Mouse (Mus musculus): ENCODE data around the gene Ap5b1. TPM values are rescaled to one million over a fixed set of nuclear protein-coding genes. Genes with fewer than 3 reads are reported as not detected.

Gene Ap5b1
- total RNA-seq, 2 experiments from 2014 or later = 7.7 to 8.2 TPM

DNA sequence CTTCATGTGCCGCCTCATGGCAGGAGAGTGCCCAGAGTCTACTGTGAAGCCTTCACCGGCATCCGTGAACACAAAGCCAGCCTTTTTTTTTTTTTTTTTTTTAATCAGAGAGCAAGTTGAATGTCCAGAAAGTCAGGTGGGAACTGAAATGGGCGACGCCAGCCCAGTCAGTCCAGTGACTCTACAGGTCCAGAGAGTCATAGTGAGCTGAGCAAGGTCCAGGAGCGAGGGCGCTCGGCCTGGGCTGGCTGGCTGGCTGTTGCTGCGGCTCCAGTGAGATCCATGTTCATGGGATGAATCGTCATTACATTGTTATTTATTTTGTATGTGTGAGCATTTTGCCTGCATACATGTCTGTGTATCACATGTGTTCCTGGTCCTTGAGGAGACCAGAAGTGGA lies 5.0 kb upstream of the Ap5b1 start:
- DNase-seq (ENCODE audit: extremely low spot score in 1 of 2, low spot score in 1 of 2) = no peak

DNA sequence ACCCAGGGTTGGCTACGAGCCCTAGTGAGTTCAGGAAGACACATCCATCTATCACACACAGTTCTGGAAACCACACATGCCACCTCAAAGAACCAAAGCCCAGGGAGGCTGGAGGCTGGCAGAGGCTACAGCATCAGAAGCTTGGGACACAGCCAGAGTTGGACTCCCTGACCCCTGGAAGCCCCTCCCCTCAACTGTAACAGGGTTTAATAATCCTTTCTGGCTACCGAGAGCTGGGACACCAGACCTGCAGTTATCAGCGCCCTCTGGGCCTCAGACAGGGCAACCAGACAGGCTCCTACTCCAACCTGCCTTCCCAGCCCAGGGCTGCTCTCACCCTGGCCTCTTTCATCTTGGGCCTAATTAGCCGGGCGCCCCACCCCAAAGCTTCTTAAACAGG lies 1.5 kb upstream of the Ap5b1 start:
- DNase-seq (ENCODE audit: extremely low spot score in 1 of 2, low spot score in 1 of 2) = no peak

DNA sequence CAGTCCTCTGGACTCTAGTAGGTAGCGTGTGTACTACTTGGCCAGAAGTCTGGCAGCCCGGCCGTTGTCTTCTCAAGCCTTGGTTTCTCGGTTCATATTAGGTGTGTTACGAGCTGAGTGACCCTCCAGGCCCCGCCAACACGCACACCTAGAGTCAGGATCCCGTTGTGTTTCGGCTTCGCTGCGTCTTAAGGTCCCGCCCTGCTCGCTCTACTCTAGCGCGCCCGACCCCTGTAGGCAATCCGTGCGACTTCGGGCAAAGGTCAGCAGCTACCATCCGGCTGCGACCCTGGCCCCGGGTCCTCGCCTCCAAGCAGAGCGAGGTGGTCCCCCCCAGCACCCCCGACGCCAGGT lies 668 bp upstream of the Ap5b1 start:
- no peak for DNase-seq (ENCODE audit: extremely low spot score in 1 of 2, low spot score in 1 of 2)

DNA sequence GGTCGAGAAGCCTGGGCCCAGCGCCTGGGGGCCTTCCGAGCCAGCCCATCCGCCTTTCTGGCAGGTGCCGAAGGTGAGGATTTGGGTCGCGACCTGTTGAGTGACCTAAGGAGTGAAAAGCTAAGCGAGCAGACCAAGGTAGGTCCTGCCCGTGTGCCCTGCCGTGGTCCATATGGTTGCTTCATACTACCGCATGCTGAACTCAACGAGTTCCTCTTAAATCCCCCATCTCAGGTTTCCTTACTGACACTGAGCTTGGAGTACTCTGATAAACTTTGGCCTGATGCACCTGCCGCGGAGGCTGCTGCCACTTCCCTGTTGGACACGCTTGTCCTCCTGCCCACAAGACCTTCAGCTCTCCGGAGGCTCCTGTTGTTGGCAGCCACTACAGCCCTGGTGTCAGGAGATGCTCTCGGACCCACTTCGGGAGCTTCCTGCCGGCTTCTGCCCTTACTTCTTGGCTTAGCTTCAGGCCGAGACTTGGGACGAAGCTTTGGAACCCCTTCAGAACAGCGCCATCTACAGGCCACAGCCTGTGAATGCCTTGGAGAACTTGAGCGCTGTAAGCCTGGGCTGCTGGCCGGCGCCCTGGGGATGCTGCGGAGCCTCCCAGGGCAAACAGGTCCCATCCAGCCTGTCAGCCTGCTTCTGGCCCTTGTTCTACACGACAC lies 780 bp downstream of the Ap5b1 start:
- DNase-seq (ENCODE audit: extremely low spot score in 1 of 2, low spot score in 1 of 2) = peak; percentile 69 to 83

DNA sequence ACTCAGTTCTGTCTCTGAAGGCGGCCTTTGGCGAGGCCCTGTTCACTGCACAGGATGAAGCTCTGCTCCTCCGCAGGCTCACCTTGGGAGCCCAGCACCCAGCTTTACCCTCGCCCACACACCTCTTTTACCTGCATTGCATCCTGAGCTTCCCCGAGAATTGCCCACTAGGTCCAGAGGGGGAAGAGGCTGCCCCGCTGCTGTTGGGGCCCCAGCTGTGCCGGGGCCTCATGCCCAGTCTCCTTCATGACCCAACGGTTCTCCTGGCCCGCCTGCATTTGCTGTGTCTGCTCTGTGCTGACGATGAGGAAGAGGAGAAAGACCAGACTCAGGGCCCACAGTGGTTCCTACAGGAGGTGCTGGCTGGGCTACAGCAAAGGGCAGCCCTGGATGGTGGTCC lies 1.7 kb downstream of the Ap5b1 start:
- DNase-seq (ENCODE audit: extremely low spot score in 1 of 2, low spot score in 1 of 2) = no peak

DNA sequence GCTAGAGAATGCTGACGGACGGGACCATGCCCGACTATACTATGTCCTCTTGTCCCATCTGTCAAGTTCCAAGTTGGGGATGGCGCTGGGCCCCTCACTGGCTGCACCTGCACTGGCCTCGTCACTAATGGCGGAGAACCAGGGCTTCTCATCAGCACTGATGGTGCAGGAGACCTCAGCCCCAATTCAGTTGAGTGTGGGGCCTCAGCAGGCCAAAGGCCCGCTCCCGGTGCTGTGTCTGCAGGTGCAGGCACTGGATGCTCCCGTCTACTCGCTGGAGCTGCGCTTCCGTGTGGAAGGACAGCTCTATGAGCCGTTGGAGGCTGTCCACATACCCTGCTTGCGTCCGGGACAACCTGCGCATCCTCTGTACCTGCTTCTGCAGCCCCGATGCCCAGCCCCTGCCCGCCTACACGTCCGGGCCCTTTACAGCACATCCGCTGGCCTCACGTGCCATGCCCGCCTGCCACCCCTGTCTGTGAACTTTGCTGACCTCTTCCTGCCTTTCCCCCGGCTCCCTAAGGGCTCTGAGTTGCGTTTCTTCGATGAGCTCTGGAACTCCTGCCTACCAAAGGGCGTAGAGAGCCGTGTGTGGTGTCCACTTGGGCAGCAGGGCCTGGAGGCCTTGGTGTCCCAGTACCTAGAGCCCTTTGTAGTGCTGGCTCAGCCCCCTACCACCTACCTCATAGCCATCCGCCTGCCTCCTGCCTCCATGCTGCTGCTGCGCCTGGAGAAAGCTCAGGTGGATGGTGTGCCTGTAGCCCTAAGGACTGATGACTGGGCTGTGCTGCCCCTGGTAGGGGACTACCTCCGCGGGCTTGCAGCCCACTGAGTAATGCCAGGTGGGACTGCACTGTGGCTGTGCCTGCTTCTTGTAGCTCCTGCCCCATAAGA lies 2.8 kb downstream of the Ap5b1 start:
- DNase-seq (ENCODE audit: extremely low spot score in 1 of 2, low spot score in 1 of 2) = no peak

DNA sequence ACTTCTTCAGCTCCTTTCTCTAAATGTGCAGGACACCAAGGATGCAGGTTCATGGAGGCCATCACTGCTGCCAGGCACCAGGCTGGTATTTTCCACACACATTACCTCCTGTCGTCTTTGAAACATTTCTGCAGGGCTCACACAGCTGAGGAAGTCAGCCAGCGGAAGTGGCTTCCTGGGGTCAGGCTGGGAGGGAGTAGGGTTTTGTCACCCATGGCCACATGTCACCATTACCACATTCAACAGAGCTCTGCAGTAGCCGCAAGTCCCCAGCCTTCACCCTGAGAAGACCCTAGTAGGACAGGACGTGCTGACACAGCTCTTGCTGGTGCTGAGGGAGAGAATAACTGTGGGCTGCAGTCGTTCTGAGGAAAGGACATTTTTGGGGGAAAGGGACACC lies 4.0 kb downstream of the Ap5b1 start:
- DNase-seq (ENCODE audit: extremely low spot score in 1 of 2, low spot score in 1 of 2) = no peak

DNA sequence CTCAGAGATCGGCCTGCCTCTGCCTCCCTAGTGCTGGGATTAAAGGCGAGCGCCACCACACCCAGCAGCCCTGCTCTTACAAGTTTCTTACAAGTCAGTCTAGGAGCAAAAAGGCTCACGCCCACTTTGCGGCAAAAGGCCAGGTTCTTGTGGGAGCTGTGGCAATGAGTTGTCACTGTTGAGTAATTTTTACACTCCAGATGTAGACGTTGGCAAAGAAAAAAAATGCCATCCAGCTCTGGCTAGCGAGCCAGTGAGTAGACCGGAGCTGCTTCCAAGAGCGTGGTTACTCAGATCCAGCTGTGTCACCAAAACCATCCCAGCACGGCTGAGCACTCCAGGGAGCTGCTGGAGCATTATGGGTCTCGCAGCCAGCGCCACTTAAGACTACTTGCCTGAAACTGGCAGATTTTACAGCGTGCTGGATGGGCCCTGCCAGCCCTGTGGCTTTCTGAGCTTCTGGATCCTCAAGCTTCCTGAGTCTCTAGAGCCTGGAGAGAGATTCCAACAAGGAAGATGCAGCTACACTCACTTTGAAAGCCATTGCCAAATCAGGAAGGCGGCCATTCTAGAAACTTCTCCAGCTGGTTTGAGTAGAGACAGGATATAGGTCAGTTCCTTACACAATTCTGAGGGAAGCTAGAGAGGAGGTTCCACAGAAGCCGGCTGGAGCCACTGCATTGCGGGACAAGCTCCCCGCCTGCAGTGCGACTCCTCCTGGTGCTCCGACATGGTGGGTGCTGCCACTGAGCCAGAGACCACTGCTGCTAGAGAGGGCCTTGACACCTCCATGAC lies 4.7 kb downstream of the Ap5b1 start:
- no peak for DNase-seq (ENCODE audit: extremely low spot score in 1 of 2, low spot score in 1 of 2)

DNA sequence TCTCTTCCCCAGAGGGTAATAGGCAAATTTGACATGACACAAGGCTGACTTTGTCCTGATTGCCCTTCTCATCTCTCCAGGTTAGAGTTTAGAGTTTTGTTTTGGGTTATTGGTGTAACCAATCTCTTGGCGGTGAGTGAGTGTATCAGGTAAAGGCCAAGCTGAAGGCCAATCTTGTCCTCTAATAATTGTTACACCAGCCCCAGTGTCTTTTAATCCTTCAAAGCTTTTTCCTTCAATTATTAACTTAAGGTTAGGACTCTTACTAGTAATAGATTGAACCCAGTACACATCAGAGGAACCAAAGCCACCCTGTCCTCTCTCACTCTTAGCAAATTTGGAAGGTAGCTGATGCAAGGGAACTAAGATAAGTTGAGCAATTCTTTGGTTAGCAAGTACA lies 7.5 kb downstream of the Ap5b1 start:
- DNase-seq (ENCODE audit: extremely low spot score in 1 of 2, low spot score in 1 of 2) = no peak

DNA sequence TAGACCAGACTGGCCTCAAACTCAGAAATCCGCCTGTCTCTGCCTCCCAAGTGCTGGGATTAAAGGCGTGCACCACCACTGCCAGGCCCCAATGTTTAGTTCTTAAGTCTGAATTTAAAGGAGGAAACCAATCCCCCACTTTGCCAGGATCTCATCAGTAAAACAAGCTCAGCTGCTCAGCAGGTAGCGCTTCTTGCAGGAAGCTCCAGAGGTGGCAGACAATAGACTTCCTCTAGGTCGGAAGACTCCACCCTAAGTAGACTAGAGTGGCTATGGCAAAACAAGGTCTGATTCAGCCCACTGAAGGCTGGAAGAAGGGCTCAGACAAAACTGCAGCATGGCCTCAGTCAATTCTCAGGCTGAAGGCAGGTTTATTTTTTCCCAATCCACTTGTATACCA lies 12.1 kb downstream of the Ap5b1 start:
- no peak for DNase-seq (ENCODE audit: extremely low spot score in 1 of 2, low spot score in 1 of 2)

DNA sequence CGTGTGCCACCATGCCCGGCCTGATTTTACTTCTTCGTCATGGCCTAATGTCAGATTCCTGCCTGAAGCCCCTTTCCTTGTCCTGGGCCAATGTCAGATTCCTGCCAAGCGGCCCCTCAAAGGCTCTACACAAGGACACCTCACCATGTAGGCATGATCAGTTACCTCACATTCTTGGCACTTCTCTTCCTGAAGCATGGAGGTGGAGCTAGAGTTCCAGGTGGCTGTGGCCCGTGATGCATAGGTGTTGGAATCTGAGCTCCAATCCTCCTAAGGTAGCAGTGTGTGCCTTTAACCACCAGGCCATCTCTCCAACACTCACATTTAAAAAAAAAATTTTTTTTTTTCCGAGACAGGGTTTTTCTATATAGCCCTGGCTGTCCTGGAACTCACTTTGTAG lies 13.0 kb downstream of the Ap5b1 start:
- no peak for DNase-seq (ENCODE audit: extremely low spot score in 1 of 2, low spot score in 1 of 2)

DNA sequence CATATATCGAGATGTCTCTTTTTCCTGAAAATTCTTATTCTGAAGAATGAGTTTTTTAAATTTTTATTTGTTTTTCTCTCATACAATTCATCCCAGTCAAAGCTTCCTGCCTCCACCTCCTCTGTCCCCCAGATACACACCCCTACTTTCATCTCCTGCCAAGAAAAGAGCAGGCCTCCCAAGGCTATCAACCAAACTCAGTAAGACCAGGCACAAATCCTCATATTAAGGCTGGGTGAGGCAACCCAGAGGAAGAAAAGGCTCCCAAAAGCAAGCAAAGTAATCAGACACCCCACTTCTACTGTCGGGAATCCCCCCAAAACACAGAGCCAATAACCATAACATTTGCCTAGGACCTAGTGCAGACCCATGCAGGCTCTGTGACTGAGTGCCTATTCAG lies 14.2 kb downstream of the Ap5b1 start:
- DNase-seq (ENCODE audit: extremely low spot score in 1 of 2, low spot score in 1 of 2) = no peak

DNA sequence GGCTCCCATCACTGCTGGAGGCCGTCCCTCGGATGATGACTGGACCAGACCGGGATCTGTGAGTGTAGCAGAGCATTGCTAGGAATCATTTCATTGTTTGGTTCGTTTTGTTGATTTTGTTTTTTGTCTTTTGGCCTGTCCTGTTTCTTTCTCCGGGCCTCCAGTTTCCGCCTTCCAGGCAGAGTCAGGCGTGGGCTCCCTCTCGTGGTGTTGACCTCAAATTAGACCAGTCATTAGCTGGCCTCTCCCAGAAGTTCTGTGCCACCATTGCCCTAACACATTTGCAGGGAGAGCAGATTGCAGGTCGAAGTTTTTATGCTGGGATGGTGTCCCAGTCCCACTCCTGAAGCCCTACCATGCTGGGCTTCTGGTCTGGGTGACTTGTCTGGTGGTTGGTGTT lies 21.3 kb downstream of the Ap5b1 start:
- no peak for DNase-seq (ENCODE audit: extremely low spot score in 1 of 2, low spot score in 1 of 2)

DNA sequence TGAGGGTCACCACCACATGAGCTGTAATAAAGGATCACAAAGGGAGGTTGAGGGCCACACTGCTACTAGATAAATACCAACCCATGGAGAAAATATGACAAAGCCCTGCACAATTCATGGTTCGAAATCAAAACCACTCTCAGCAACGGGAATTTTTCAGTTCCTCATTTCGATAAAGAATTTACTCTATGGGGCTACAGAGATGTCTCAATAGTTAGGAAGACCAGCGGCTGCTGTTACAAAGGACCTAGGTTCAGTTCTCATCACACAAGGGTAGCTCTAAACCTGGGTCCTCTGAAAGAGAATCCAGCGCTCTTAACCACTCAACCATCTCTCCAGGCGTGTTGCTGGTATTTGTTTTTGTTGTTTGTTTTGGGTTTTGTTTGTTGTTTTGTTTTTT lies 24.1 kb downstream of the Ap5b1 start:
- DNase-seq (ENCODE audit: extremely low spot score in 1 of 2, low spot score in 1 of 2) = no peak

DNA sequence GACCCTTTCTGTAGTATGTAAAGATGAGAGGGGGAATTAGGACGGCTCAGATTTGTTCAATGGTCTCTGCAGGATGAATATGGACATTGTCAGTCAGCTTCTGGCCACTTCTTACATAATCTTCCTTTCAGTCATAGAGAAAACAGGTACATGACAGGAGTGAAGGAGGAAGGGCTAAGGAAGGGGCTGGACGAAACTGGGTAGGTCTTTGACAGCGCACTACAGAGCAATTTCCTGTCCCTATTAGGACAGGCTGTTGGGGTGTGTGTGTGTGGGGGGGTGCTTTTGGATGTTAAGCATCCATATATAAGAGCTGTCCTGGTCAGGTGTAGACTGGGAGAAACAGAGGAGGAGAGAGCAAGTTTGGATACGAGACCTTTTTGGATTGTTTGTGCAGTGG lies 31.4 kb downstream of the Ap5b1 start:
- DNase-seq (ENCODE audit: extremely low spot score in 1 of 2, low spot score in 1 of 2) = no peak

DNA sequence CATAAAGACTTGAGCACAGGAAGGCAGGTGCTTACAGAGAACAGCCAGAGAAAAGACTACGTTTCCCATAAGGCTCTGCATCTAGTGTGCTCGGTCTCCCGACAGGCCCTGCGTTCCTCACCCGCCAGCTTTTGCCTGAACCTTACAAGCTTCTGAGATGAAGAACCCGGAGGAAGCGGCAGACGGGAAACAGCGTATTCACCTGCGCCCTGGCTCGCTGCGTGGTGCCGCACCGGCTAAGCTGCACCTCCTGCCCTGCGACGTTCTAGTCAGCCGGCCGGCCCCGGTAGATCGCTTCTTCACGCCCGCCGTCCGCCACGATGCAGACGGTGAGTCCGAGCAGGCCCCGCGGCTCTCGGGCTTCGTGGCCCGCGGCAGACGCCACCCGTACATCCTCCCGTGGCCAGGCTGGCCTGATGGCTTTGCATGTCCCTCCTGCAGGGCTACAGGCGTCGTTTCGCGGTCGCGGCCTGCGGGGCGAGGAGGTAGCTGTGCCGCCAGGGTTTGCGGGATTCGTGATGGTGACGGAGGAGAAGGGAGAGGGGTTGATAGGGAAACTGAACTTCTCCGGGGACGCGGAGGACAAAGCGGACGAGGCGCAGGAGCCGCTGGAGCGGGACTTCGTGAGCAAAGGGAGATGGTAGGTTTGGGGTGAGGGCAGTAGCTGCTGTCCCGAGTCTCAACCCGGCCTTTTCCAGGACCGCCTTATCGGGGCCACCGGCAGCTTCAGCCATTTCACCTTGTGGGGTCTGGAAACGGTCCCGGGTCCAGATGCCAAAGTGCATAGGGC lies 34.1 kb downstream of the Ap5b1 start, which contains the start of gene Rnaseh2c:
TSS of gene Rnaseh2c (plus strand) at position 122 of the 790 bp plus-strand sequence.
- DNase-seq (ENCODE audit: extremely low spot score in 1 of 2, low spot score in 1 of 2) = peak; percentile 56 to 68

DNA sequence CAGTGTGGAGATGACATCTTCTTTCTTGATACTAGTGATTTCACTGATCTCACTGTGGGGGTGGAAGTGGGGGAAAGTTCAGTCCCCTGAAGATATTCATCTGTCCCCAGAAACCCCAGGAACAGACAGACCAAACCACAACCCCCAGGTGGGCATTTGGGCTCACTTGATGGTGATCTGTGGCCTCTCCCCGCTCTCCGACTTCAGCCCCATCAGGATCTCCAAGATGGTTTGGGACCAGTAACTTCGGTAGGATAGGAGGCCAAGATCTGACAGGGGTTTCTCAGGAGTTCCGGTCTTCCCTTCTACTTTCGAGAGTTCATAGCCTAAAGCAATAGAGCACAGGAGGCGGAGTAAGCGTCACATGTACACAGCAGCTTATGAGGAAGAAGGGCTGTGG lies 35.8 kb downstream of the Ap5b1 start:
- no peak for DNase-seq (ENCODE audit: extremely low spot score in 1 of 2, low spot score in 1 of 2)

DNA sequence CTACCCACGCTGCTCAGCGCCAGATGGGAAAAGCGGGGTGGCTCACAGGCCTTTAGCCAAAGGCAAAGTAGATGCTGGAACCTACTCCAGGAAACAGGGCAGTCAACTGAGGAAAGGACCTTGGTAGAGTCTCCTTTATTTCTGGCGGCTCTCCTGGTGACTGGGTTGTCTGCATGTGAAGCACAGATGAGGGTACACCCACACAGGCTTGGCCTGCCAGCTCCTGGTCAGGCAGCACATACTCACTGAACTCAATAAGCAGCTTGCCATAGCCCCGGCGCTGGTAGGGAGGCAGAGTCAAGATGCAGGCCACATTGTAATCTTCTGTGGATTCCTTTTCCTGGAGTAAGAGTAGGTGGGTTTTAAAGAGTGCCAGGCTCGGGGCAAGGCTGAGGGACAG lies 37.3 kb downstream of the Ap5b1 start:
- peak in 1 of 2 experiments; percentile 3 for DNase-seq (ENCODE audit: extremely low spot score in 1 of 2, low spot score in 1 of 2)

DNA sequence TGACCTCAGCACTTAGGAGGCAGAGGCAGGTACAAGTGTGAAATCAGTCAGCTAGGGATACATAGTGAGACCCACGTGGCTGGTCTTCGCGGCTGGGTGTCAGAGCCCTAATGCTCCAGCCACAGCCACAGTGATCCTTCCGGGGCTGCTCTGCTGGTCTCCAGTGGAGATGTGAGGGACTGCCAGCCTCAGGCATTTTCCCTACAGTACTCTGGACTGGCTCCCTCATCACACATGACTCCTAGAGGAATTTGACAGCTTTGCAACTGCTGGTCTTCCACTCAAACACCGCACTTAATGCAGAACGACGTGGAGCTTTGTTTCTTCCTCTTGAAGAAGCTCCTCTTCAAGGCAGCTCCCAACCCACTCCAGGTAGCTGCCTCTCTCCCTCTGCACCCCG lies 38.4 kb downstream of the Ap5b1 start:
- no peak for DNase-seq (ENCODE audit: extremely low spot score in 1 of 2, low spot score in 1 of 2)

DNA sequence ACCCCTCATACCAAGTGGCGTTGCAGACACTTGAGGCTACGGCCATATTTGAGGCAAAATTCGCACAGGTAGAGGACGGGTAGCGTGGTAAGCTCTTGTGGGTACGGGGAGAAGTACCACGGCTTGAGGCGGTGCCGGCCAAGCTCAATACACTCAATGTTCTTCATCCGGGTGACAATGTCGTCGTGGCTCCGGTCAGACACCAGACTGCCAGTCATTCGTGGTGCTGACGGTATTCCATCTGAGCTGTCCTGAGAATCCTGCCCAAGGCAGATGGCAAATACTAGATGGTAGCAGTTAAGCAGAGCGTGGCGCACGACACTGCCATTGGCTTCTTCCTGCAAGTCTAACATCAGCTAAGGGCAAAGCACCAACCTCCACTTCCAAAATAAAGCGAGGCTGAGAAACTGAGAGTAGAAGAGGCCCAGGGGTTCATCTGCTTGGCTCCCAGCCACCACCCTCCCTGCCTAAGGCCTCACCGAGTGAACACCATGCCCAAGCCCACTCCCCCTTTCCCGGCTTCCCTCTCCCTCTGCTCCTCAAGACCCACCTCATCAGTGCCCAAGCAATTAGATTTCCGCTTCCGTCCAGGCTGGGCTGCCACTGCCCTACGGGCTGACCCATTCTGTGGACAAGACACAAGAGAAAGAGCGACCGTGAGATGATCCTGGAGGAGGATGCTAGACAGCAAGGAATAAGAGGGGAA lies 40.0 kb downstream of the Ap5b1 start:
- DNase-seq (ENCODE audit: extremely low spot score in 1 of 2, low spot score in 1 of 2) = no peak
